Mouse (Mus musculus) bone marrow macrophage, adult 2 months (primary cell): Measurements from ENCODE around the gene Plvap.

Source experiments
- CTCF ChIP-seq: IDR thresholded peaks from 2 replicates; pipeline ENCODE4 v1.5.1; 2012; ENCODE audit warnings: low read depth, mild to moderate bottlenecking, low read length, moderate library complexity
- POLR2A ChIP-seq: IDR thresholded peaks from 2 replicates; pipeline ENCODE4 v1.6.1; 2012; ENCODE audit warnings: mild to moderate bottlenecking, low read depth, low read length, borderline replicate concordance

GRCm38 (mm10) chr8:71466198-71466597 is 45.4 kb downstream of the Plvap start:
- TF ChIP-seq CTCF (no peak), POLR2A (no peak)
